Mouse (Mus musculus) kidney, adult 2 months (tissue): ENCODE data around the gene Naxd.

Experiments used
- CTCF ChIP-seq: fragments of 200-500 bp; conservative IDR thresholded peaks from 2 replicates; pipeline ENCODE4 v1.5.1; 2011; ENCODE audit warnings: low read depth, mild to moderate bottlenecking, control low read depth, low read length, moderate library complexity, mixed read lengths; ENCODE audit not compliant: insufficient read depth, insufficient read length
- POLR2A ChIP-seq: fragments of 200-500 bp; IDR thresholded peaks from one replicate; pipeline ENCODE4 v1.6.1; 2011; ENCODE audit warnings: low read depth, low read length, control low read depth

DNA sequence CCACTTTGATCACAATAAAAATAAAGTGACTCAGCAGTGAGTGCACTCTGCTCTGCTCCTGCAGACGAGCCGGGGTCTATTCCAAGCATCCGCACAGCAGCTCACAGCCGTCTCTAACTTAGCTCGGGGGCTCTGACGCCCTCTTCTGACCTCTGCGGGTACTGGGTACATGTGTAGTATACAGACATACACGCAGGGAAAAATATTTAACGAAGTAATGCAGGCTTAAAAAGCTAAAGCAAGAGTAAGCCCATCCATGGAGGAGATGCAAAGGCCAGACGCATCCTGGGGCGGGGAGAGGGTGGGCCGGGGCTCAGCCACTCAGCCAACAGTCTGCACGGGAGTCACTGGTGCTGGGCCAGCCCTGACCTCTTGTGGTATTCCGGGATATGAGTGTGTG is 8.8 kb downstream of the Naxd start:
- TF ChIP-seq POLR2A: no peak
- TF ChIP-seq CTCF: no peak
